Mouse (Mus musculus) limb, embryonic 11.5 days (tissue): ENCODE data around the gene Ran. TPM values are rescaled to one million over a fixed set of nuclear protein-coding genes. Genes with fewer than 3 reads are reported as not detected.

Experiments
- ATAC-seq: fragments of 200-750 bp; cut with Nextera tagmentation; 2 replicates; pipeline ENCODE4 v1.8.0; 2017; ENCODE audit warnings: low read depth; ENCODE audit not compliant: insufficient number of reproducible peaks, low FRiP score, low TSS enrichment
- DNase-seq: peaks from one replicate; pipeline ENCODE4 v3.0.0-alpha.2; 2015; ENCODE audit warnings: low spot score
- H3K27ac ChIP-seq: fragments of 300-500 bp; sonication (generic); replicated peaks from 2 replicates; pipeline ENCODE4 v1.5.1; 2014; ENCODE audit warnings: low read depth, mild to moderate bottlenecking, low read length
- H3K27me3 ChIP-seq: fragments of 300-500 bp; sonication (generic); 2 replicates; pipeline ENCODE4 v1.6.1; 2014; ENCODE audit warnings: mild to moderate bottlenecking, low read length, mixed read lengths; ENCODE audit not compliant: control insufficient read depth, insufficient read depth
- H3K36me3 ChIP-seq: fragments of 300-500 bp; sonication (generic); 2 replicates; pipeline ENCODE4 v1.6.1; 2014; ENCODE audit warnings: mild to moderate bottlenecking, low read length, moderate library complexity, mixed read lengths; ENCODE audit not compliant: control insufficient read depth, insufficient read depth
- H3K4me1 ChIP-seq: fragments of 300-500 bp; sonication (generic); 2 replicates; pipeline ENCODE4 v1.6.1; 2014; ENCODE audit warnings: low read length, mixed read lengths; ENCODE audit not compliant: control insufficient read depth, insufficient read depth
- H3K4me2 ChIP-seq: fragments of 300-500 bp; sonication (generic); 2 replicates; pipeline ENCODE4 v1.6.1; 2014; ENCODE audit warnings: low read depth, mild to moderate bottlenecking, moderate library complexity; ENCODE audit not compliant: severe bottlenecking
- H3K4me3 ChIP-seq: fragments of 300-500 bp; sonication (generic); 2 replicates; pipeline ENCODE4 v1.5.1; 2014; ENCODE audit warnings: low read depth, low read length
- H3K9ac ChIP-seq: fragments of 300-500 bp; sonication (generic); 2 replicates; pipeline ENCODE4 v1.6.1; 2014; ENCODE audit warnings: mild to moderate bottlenecking, low read length
- H3K9me3 ChIP-seq: fragments of 300-500 bp; sonication (generic); 2 replicates; pipeline ENCODE4 v1.6.1; 2016; ENCODE audit warnings: low read length; ENCODE audit not compliant: control insufficient read depth
- WGBS: fragments of 180-500 bp; shearing (Covaris S2); extraction: QIAGEN DNeasy Blood & Tissue Kit; methylation state at CpG from one replicate; pipeline ENCODE4 v1.1.7; 2014; 5-methylcytosine and 5-hydroxymethylcytosine counted together
- polyA plus RNA-seq: library from polyadenylated mRNA; unstranded; fragments of >200 nt; fragmentation: Nextera tagmentation; extraction: Ambion mirVana; gene quantifications from 2 replicates; pipeline ENCODE4 v1.2.1, GENCODE M21; 2014

Ran gene
- polyA plus RNA-seq, 1 experiment from 2014 or later: 910 TPM

GRCm38 (mm10) chr5:129018782-129019489 lies 933 bp upstream of the Ran start:
- H3K27me3 ChIP-seq: no peaks in the 10 kb centered on the region
- peak overlapping the region; percentile 91 for H3K9ac ChIP-seq
- DNase-seq: no peak
- peak overlapping the region; percentile 44 for H3K4me2 ChIP-seq
- peak overlapping the region; percentile 92 for H3K27ac ChIP-seq
- H3K36me3 ChIP-seq: peaks cover 7% of the 10 kb centered on the region; the same call in 1 of the 2 replicates
- 88% methylated on average over 13 of the region's 13 CpGs for WGBS
- ATAC-seq: no peak
- 0 out of 2 replicates have a peak, but pooled peaks cover 4% of the 10 kb centered on the region for H3K4me1 ChIP-seq
- no peaks in the 10 kb centered on the region for H3K9me3 ChIP-seq
- peak overlapping the region; percentile 94 for H3K4me3 ChIP-seq

DNA sequence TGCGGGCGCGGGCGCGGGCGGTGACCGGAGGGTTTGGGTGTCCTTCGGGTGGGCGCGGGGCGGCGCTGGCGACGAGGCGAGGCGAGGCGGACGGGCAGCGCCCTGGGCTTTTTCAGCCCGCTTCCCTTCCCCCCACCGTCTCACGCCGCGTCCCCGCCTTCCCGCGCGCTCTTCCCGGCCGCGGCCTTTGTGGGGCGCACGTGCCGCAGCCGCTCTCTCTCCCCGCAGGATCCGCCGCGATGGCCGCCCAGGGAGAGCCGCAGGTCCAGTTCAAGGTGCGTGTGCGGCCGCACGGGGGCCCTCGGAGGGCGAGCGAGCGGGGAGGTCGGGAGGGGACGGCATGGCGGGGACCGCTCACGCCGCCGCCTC lies 415 bp downstream of the Ran start:
- ATAC-seq (peak; percentile 51), DNase-seq (no peak)
- Histone ChIP-seq H3K36me3 (peaks cover 7% of the 10 kb centered on the region; the same call in 1 of the 2 replicates), H3K27ac (peak overlapping the region; percentile 97), H3K27me3 (no peaks in the 10 kb centered on the region), H3K4me2 (peak overlapping the region; percentile 86), H3K4me1 (0 out of 2 replicates have a peak, but pooled peaks cover 4% of the 10 kb centered on the region), H3K9ac (peak overlapping the region; percentile 98), H3K9me3 (no peaks in the 10 kb centered on the region), H3K4me3 (peak overlapping the region; percentile 94)
- under 1% methylated on average over 44 of the region's 56 CpGs for WGBS

- peak overlapping the region; percentile 86 for H3K4me2 ChIP-seq
These were observed 862 bp downstream of the Ran start for GRCm38 (mm10) chr5:129020731-129021130.

GRCm38 (mm10) chr5:129025048-129025447 lies 5.2 kb downstream of the Ran start:
- WGBS: 44% methylated on average over 2 of the region's 2 CpGs

More at GRCm38 (mm10) chr5:129020731-129021130, 862 bp downstream of the Ran start:
- peak overlapping the region; percentile 97 for H3K27ac ChIP-seq
- peak overlapping the region; percentile 94 for H3K4me3 ChIP-seq
- H3K9me3 ChIP-seq: no peaks in the 10 kb centered on the region
- DNase-seq: peak; percentile 59
- H3K9ac ChIP-seq: peak overlapping the region; percentile 98
- no peaks in the 10 kb centered on the region for H3K27me3 ChIP-seq
- peaks cover 7% of the 10 kb centered on the region; the same call in 1 of the 2 replicates for H3K36me3 ChIP-seq
- 0 out of 2 replicates have a peak, but pooled peaks cover 4% of the 10 kb centered on the region for H3K4me1 ChIP-seq
- ATAC-seq: peak; percentile 10; the same call in 1 of the 2 replicates
- WGBS: 8% methylated on average over 28 of the region's 28 CpGs

GRCm38 (mm10) chr5:129025725-129026124 lies 5.9 kb downstream of the Ran start:
- H3K36me3 ChIP-seq: peaks cover 13% of the 10 kb centered on the region
- no peak overlapping the region for H3K9ac ChIP-seq
- no peak for ATAC-seq
- H3K4me1 ChIP-seq: 0 out of 2 replicates have a peak, but pooled peaks cover 4% of the 10 kb centered on the region
- WGBS: 77% methylated on average over 2 of the region's 2 CpGs
- DNase-seq: no peak
- no peaks in the 10 kb centered on the region; the same call in 1 of the 2 replicates for H3K9me3 ChIP-seq
- H3K27ac ChIP-seq: no peak overlapping the region
- no peaks in the 10 kb centered on the region for H3K27me3 ChIP-seq
- H3K4me2 ChIP-seq: no peak overlapping the region
- H3K4me3 ChIP-seq: no peak overlapping the region

More at GRCm38 (mm10) chr5:129025048-129025447, 5.2 kb downstream of the Ran start:
- H3K4me1 ChIP-seq: 0 out of 2 replicates have a peak, but pooled peaks cover 4% of the 10 kb centered on the region
- H3K36me3 ChIP-seq: peaks cover 13% of the 10 kb centered on the region
- H3K4me2 ChIP-seq: no peak overlapping the region
- no peak overlapping the region for H3K9ac ChIP-seq
- no peak overlapping the region for H3K27ac ChIP-seq
- H3K4me3 ChIP-seq: no peak overlapping the region
- no peaks in the 10 kb centered on the region for H3K27me3 ChIP-seq
- DNase-seq: peak; percentile 39
- no peaks in the 10 kb centered on the region; the same call in 1 of the 2 replicates for H3K9me3 ChIP-seq
- ATAC-seq: no peak

GRCm38 (mm10) chr5:129026171-129026570 lies 6.3 kb downstream of the Ran start:
- no peak for DNase-seq
- Histone ChIP-seq H3K4me1 (0 out of 2 replicates have a peak, but pooled peaks cover 4% of the 10 kb centered on the region), H3K36me3 (peaks cover 13% of the 10 kb centered on the region), H3K9ac (no peak overlapping the region), H3K27me3 (no peaks in the 10 kb centered on the region), H3K9me3 (no peaks in the 10 kb centered on the region; the same call in 1 of the 2 replicates), H3K4me2 (no peak overlapping the region), H3K27ac (no peak overlapping the region), H3K4me3 (no peak overlapping the region)
- ATAC-seq: no peak
- 89% methylated on average over 3 of the region's 3 CpGs for WGBS

DNA sequence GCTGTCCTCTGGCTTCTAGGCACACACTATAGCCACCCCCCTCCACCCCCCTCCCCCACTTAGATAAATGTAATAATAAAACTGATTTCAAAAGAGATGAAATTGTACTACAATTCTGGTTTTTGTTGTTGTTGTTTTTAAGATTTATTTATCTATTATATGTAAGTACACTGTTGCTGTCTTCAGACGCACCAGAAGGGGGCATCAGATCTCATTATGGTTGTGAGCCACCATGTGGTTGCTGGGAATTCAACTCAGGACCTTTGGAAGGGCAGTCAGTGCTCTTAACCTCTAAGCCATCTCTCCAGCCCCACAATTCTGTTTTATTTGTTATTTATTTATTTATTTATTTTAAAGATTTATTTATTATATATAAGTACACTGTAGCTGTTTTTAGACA lies 6.8 kb downstream of the Ran start:
- no peak for ATAC-seq
- 79% methylated on average over 1 of the region's 1 CpGs for WGBS

DNA sequence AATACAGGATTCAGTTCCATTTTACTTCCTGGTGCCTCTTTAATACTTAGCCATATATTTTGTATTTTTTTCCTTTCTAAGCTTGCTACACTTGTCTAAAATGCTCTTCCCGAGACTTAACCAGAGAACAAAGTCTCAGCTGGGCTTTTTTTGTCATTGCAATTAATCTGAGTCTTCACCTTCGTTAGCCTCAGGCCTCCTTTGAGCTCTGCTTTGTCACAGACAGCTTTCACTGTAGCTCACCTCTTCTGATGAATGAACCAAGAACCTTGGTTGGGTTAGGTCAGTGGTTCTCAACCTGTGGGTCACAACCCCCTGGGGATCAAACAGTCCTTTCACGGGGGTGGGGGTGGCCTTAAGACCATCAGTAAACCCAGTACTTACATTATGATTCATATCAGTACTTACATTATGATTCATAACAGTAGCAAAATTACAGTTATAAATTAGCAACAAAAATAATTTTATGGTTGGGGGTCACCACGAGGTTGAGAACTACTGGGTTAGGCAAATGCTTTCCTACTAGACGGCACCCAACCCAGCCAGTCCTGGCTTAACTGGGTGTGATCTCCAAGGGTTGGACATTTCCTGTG lies 9.4 kb downstream of the Ran start:
- ATAC-seq (no peak), DNase-seq (no peak)
- no peaks in the 10 kb centered on the region for H3K27me3 ChIP-seq
- H3K27ac ChIP-seq: no peak overlapping the region
- 78% methylated on average over 5 of the region's 5 CpGs for WGBS
- H3K9ac ChIP-seq: no peak overlapping the region
- H3K36me3 ChIP-seq: peaks cover 6% of the 10 kb centered on the region
- no peaks in the 10 kb centered on the region for H3K4me1 ChIP-seq
- no peak overlapping the region for H3K4me3 ChIP-seq
- no peaks in the 10 kb centered on the region; the same call in 1 of the 2 replicates for H3K9me3 ChIP-seq
- no peak overlapping the region for H3K4me2 ChIP-seq

More for the DNA sequence above, 6.8 kb downstream of the Ran start:
- Histone ChIP-seq H3K9me3 (no peaks in the 10 kb centered on the region; the same call in 1 of the 2 replicates), H3K9ac (no peak overlapping the region), H3K4me1 (0 out of 2 replicates have a peak, but pooled peaks cover 3% of the 10 kb centered on the region), H3K36me3 (peaks cover 11% of the 10 kb centered on the region), H3K4me2 (no peak overlapping the region), H3K4me3 (no peak overlapping the region), H3K27ac (no peak overlapping the region), H3K27me3 (no peaks in the 10 kb centered on the region)
- no peak for DNase-seq
